Mouse (Mus musculus) forebrain, embryonic 13.5 days (tissue): Measurements from ENCODE around the gene Trpt1. TPM values are rescaled to one million over a fixed set of nuclear protein-coding genes. Genes with fewer than 3 reads are reported as not detected.
A peak's percentile ranks its signal among the peaks of the same experiment; 100 is the strongest.

ENCODE experiments used
- ATAC-seq: fragments of 200-750 bp; cut with Nextera tagmentation; 2 replicates; pipeline ENCODE4 v1.8.0; 2017
- H3K27ac ChIP-seq: fragments of 300-500 bp; sonication (generic); 2 replicates; pipeline ENCODE4 v1.5.1; 2015; ENCODE audit warnings: inconsistent platforms, mild to moderate bottlenecking, moderate library complexity
- H3K27me3 ChIP-seq: fragments of 300-500 bp; sonication (generic); 2 replicates; pipeline ENCODE4 v1.6.1; 2015; ENCODE audit warnings: mild to moderate bottlenecking, inconsistent platforms
- H3K36me3 ChIP-seq: fragments of 300-500 bp; sonication (generic); 2 replicates; pipeline ENCODE4 v1.6.1; 2015; ENCODE audit warnings: mild to moderate bottlenecking, inconsistent platforms; ENCODE audit not compliant: poor library complexity, severe bottlenecking
- H3K4me1 ChIP-seq: fragments of 300-500 bp; sonication (generic); 2 replicates; pipeline ENCODE4 v1.6.1; 2015; ENCODE audit warnings: inconsistent platforms
- H3K4me2 ChIP-seq: fragments of 300-500 bp; sonication (generic); 2 replicates; pipeline ENCODE4 v1.6.1; 2015; ENCODE audit warnings: inconsistent platforms, mild to moderate bottlenecking, moderate library complexity
- H3K4me3 ChIP-seq: fragments of 300-500 bp; sonication (generic); 2 replicates; pipeline ENCODE4 v1.5.1; 2015; ENCODE audit warnings: mild to moderate bottlenecking, inconsistent platforms
- H3K9ac ChIP-seq: fragments of 300-500 bp; sonication (generic); 2 replicates; pipeline ENCODE4 v1.6.1; 2015; ENCODE audit warnings: mild to moderate bottlenecking, inconsistent platforms
- H3K9me3 ChIP-seq: fragments of 300-500 bp; sonication (generic); replicated peaks from 2 replicates; pipeline ENCODE4 v1.6.1; 2016; ENCODE audit warnings: inconsistent platforms
- WGBS: fragments of 180-500 bp; shearing (Covaris S2); methylation state at CpG from one replicate; pipeline ENCODE4 v1.1.7; 2015; 5-methylcytosine and 5-hydroxymethylcytosine counted together
- polyA plus RNA-seq: library from polyadenylated mRNA; unstranded; fragments of >200 nt; fragmentation: Nextera tagmentation; extraction: Ambion mirVana; gene quantifications from 2 replicates; pipeline ENCODE4 v1.2.1, GENCODE M21; 2015

The Trpt1 gene
- polyA plus RNA-seq, 1 experiment from 2014 or later: 15.2 TPM

DNA sequence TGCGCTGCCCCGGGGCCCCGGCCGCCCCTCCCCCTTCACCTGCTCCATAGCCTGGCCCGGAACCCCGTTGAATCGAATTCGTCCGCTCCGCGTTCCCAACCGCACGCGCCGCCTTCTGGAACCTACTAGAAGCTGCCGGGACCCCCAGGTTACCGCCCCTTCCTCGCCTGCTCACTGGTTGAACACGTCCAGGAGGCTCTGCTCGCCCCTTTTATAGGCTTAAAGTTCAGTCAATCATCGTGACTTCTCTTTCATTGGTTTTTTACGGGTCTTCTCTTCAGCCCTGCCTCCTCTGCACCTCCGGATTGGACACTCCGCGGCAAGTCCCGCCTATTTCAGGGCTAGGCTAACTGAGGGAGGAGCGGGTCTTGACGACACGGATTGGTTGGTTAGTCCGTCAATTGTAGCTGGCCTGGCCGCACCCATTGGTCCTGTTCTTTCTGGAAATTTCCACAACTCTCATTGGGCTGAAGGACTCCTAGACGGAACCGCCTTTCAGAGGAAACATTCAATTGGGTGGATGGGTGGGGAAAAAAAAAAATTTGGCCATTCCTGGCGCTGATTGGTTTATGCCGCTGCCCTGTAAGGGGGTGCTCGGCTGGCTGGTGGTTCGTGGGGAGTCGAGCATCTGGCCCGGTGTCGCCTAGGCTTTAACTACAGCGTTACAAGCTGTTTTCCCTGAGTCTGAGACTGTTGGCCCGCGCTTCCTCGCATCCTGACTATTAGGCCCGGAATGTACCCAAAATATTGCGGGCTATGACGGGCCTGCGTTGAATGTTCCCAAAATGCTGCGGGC, 44.1 kb downstream of the Trpt1 start, which contains the start of gene Stip1:
Gene Stip1, minus strand, starts transcription at position 127 of the 796 bp plus-strand sequence.
- ATAC-seq: peak; percentile 99
- Histone ChIP-seq H3K4me2 (peak within 1 kb of the TSS; percentile 85), H3K4me1 (peaks cover 45% of the 10 kb centered on the region), H3K36me3 (peaks cover 13% of the 10 kb centered on the region), H3K27me3 (no peaks in the 10 kb centered on the region), H3K4me3 (peak within 1 kb of the TSS; percentile 96), H3K9me3 (no peaks in the 10 kb centered on the region), H3K27ac (peak within 1 kb of the TSS; percentile 94), H3K9ac (peak within 1 kb of the TSS; percentile 98)
- 1% methylated on average over 49 of the region's 49 CpGs for WGBS

DNA sequence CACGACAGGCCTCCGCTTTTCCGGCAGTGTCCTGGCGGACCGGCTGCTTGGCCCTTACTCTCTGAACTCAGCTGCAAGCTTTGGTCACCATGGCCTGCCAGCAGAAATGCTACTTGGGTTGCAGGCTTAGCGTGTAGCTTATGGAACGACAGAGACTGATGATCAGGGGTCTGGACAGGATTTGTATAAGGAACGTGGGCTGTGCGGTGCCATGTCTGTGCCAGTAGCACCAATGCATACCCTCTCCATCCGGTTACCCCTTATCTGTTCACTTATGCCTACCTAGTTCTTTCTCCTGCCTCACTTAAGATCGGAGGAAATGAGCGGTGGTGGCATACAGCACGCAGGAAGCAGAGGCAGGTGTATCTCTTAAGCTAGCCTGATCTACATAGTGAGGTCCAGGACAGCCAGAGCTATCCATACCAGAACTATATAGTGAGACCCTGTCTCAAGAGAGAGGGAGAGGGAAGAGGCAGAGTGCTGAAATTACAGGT, 44.8 kb downstream of the Trpt1 start:
- Histone ChIP-seq H3K4me3 (peak overlapping the region; percentile 48), H3K36me3 (peaks cover 7% of the 10 kb centered on the region), H3K27me3 (no peaks in the 10 kb centered on the region), H3K27ac (peak overlapping the region; percentile 94), H3K9ac (peak overlapping the region; percentile 75), H3K4me1 (peaks cover 42% of the 10 kb centered on the region), H3K9me3 (no peaks in the 10 kb centered on the region), H3K4me2 (peak overlapping the region; percentile 80)
- 29% methylated on average over 13 of the region's 13 CpGs for WGBS
- no peak for ATAC-seq

DNA sequence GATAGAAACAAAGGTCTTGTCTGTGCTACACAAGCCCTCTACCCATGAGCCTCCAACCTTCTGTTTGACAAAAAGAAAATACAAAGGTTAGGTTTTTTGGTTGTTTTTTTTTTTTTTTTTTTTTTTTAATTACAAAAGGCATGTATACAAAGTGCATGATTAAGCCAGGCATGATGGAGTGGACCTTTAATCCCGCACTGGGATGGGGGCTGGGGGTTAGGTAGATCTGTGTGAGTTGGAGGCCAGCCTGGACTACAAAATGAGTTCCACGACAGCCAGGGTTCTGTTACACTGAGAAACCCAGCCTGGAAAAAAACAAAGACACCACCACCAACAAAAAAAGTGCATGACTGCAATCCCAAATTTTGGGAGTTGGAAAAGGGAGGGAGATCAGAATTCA, 45.2 kb downstream of the Trpt1 start:
- Histone ChIP-seq H3K9me3 (no peaks in the 10 kb centered on the region), H3K27ac (no peak overlapping the region), H3K4me1 (peaks cover 40% of the 10 kb centered on the region), H3K27me3 (no peaks in the 10 kb centered on the region), H3K9ac (no peak overlapping the region), H3K36me3 (peaks cover 6% of the 10 kb centered on the region), H3K4me3 (no peak overlapping the region), H3K4me2 (peak overlapping the region; percentile 80)
- ATAC-seq: no peak
- 84% methylated on average over 2 of the region's 2 CpGs for WGBS

DNA sequence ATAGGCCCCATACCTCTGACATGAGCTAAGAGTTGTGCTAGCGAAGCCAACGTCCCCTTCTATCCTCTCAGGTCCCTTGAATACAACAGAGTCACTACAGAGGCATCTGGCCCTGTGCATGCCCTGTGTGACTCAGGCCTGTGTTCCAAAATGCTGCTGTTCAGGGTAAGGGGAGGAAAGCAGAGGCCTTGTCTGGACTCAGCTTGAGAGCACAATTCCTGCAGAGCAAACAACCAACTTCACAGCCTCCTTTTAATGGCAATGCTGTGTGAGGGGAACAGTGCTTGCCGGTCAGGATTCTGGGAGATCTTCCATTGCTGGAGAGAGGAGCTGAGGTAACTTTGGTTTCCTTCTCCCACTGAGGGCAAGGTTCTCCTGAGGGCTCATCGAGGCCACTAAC, 48.3 kb downstream of the Trpt1 start:
- ATAC-seq: no peak
- Histone ChIP-seq H3K4me2 (no peak overlapping the region), H3K27me3 (no peaks in the 10 kb centered on the region), H3K4me1 (peaks cover 11% of the 10 kb centered on the region; the same call in 1 of the 2 replicates), H3K9me3 (no peaks in the 10 kb centered on the region), H3K27ac (no peak overlapping the region), H3K9ac (no peak overlapping the region), H3K36me3 (no peaks in the 10 kb centered on the region), H3K4me3 (no peak overlapping the region)
- WGBS: 68% methylated on average over 4 of the region's 4 CpGs

DNA sequence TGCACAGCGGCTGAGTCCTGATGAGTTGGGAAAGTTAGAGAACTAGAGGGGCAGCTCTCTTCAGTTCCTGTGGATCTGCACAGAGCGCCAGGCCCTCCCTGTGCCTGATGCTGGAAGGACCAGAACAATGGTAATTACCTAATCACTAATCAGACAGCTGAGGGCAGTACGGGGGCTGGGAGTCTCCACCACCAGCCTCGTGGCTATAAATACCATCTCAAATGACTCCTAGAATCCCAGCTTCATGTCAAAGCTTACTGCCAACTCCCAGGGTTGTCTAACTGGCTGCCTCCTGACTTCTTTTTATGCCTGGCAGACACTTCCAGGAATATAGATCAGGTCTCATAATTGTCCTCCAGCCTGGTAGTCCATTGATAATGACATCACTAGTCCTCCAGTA, 48.8 kb downstream of the Trpt1 start:
- Histone ChIP-seq H3K36me3 (no peaks in the 10 kb centered on the region), H3K4me3 (no peak overlapping the region), H3K27me3 (no peaks in the 10 kb centered on the region), H3K9ac (no peak overlapping the region), H3K27ac (no peak overlapping the region), H3K4me2 (no peak overlapping the region), H3K9me3 (no peaks in the 10 kb centered on the region), H3K4me1 (peaks cover 11% of the 10 kb centered on the region; the same call in 1 of the 2 replicates)
- WGBS: 36% methylated on average over 4 of the region's 4 CpGs
- ATAC-seq: no peak

Other genes with a start within 250 kb of the Trpt1 start
- 4.0 and 4.2 TPM in 2 replicates for gene Rps6ka4, start 155.5 kb upstream of the Trpt1 start, polyA plus RNA-seq
- 0.19 and 0.71 TPM in 2 replicates for gene Ccdc88b, start 137.9 kb upstream of the Trpt1 start, polyA plus RNA-seq
- gene Trmt112, start 86.4 kb upstream of the Trpt1 start, polyA plus RNA-seq: 141 and 167 TPM in 2 replicates
- 186 and 201 TPM in 2 replicates for gene Prdx5, start 86.0 kb upstream of the Trpt1 start, polyA plus RNA-seq
- 15.3 and 15.7 TPM in 2 replicates for gene Esrra, start 74.3 kb upstream of the Trpt1 start, polyA plus RNA-seq
- gene Catsperz, start 70.8 kb upstream of the Trpt1 start, polyA plus RNA-seq: 0.74 TPM in 1 of 2 replicates, not detected in the other
- gene Kcnk4, start 61.6 kb upstream of the Trpt1 start, polyA plus RNA-seq: 0.25 TPM in 1 of 2 replicates, not detected in the other
- 72.4 and 79.3 TPM in 2 replicates for gene Bad, start 54.3 kb upstream of the Trpt1 start, polyA plus RNA-seq
- gene Gpr137, start 53.7 kb upstream of the Trpt1 start, polyA plus RNA-seq: 32.4 and 32.8 TPM in 2 replicates
- gene Ppp1r14b, start 21.2 kb upstream of the Trpt1 start, polyA plus RNA-seq: 106 and 139 TPM in 2 replicates
- gene Plcb3, start 19.7 kb upstream of the Trpt1 start, polyA plus RNA-seq: 11.0 TPM in 2 replicates
- gene Fkbp2, start 15.6 kb upstream of the Trpt1 start, polyA plus RNA-seq: 86.9 and 97.9 TPM in 2 replicates
- gene Vegfb, start 8.5 kb upstream of the Trpt1 start, polyA plus RNA-seq: 33.4 and 34.6 TPM in 2 replicates
- 19.1 and 19.8 TPM in 2 replicates for gene Dnajc4, start 3.6 kb upstream of the Trpt1 start, polyA plus RNA-seq
- 19.1 TPM in 2 replicates for gene Nudt22, start within 50 bp of the Trpt1 start, polyA plus RNA-seq
- 3.0 and 3.9 TPM in 2 replicates for gene Fermt3, start 23.3 kb downstream of the Trpt1 start, polyA plus RNA-seq
- 289 and 311 TPM in 2 replicates for gene Stip1, start 43.8 kb downstream of the Trpt1 start, polyA plus RNA-seq
- gene Macrod1, start 60.7 kb downstream of the Trpt1 start, polyA plus RNA-seq: 3.3 and 4.4 TPM in 2 replicates
- 10.4 and 11.3 TPM in 2 replicates for gene Flrt1, start 109.6 kb downstream of the Trpt1 start, polyA plus RNA-seq
- gene Otub1, start 210.2 kb downstream of the Trpt1 start, polyA plus RNA-seq: 242 and 249 TPM in 2 replicates
- 673 and 749 TPM in 2 replicates for gene Cox8a, start 221.5 kb downstream of the Trpt1 start, polyA plus RNA-seq
- 71.1 and 80.5 TPM in 2 replicates for gene Naa40, start 245.1 kb downstream of the Trpt1 start, polyA plus RNA-seq